Mouse (Mus musculus): ENCODE results near the gene Atp2b4. TPM values are rescaled to one million over a fixed set of nuclear protein-coding genes. Genes with fewer than 3 reads are reported as not detected.

The Atp2b4 gene
- polyA plus RNA-seq, 1 experiment from 2014 or later, result 9.9 TPM

- Histone ChIP-seq H3K27me3 (ENCODE audit: insufficient read depth, low read length) (no peaks in the 10 kb centered on the region), H3K9ac (replicated peaks) (peak within 1 kb of the TSS; percentile 92), H3K27ac (ENCODE audit: low read depth) (peak within 1 kb of the TSS; percentile 96), H3K9me3 (ENCODE audit: low read length) (no peaks in the 10 kb centered on the region), H3K4me1 (ENCODE audit: insufficient read depth) (peaks cover 34% of the 10 kb centered on the region), H3K4me2 (ENCODE audit: low read depth, low read length) (peak within 1 kb of the TSS; percentile 93), H3K4me3 (ENCODE audit: low read depth, low read length) (peak within 1 kb of the TSS; percentile 92), H3K36me3 (replicated peaks; ENCODE audit: insufficient read depth, low read length) (peaks cover 32% of the 10 kb centered on the region)
- TF ChIP-seq CTCF (IDR thresholded peaks at IDR 0.05; ENCODE audit: low read depth) (no peak), EP300 (IDR thresholded peaks at IDR 0.05; ENCODE audit: low read depth) (peak; percentile 38; the same call in 1 of the 2 replicates)
- DNase-seq, result peak; percentile 91
- peak; percentile 99 for ATAC-seq
- WGBS (ENCODE audit: insufficient replicate concordance), result 3% methylated on average over 26 of the region's 26 CpGs
These were observed 139.5 kb downstream of the Atp2b4 start, which contains the start of gene Gm38394 for GRCm38 (mm10) chr1:133661203-133661933. Gene Gm38394, minus strand, starts transcription at chr1:133661318.

GRCm38 (mm10) chr1:133660466-133661202 is 140.2 kb downstream of the Atp2b4 start, which contains the start of gene Zbed6:
Gene Zbed6, minus strand, starts transcription at chr1:133660885.
- H3K27me3 ChIP-seq (ENCODE audit: insufficient read depth, low read length), result no peaks in the 10 kb centered on the region
- under 1% methylated on average over 41 of the region's 41 CpGs for WGBS (ENCODE audit: insufficient replicate concordance)
- H3K9ac ChIP-seq (replicated peaks), result peak within 1 kb of the TSS; percentile 92
- peak within 1 kb of the TSS; percentile 96 for H3K27ac ChIP-seq (ENCODE audit: low read depth)
- peaks cover 32% of the 10 kb centered on the region for H3K36me3 ChIP-seq (replicated peaks; ENCODE audit: insufficient read depth, low read length)
- H3K4me3 ChIP-seq (ENCODE audit: low read depth, low read length), result peak within 1 kb of the TSS; percentile 92
- H3K9me3 ChIP-seq (ENCODE audit: low read length), result no peaks in the 10 kb centered on the region
- TF ChIP-seq EP300 (IDR thresholded peaks at IDR 0.05; ENCODE audit: low read depth), result no peak
- H3K4me2 ChIP-seq (ENCODE audit: low read depth, low read length), result peak within 1 kb of the TSS; percentile 93
- peak; percentile 77 for ATAC-seq
- peaks cover 34% of the 10 kb centered on the region for H3K4me1 ChIP-seq (ENCODE audit: insufficient read depth)
- DNase-seq, result peak; percentile 84

DNA sequence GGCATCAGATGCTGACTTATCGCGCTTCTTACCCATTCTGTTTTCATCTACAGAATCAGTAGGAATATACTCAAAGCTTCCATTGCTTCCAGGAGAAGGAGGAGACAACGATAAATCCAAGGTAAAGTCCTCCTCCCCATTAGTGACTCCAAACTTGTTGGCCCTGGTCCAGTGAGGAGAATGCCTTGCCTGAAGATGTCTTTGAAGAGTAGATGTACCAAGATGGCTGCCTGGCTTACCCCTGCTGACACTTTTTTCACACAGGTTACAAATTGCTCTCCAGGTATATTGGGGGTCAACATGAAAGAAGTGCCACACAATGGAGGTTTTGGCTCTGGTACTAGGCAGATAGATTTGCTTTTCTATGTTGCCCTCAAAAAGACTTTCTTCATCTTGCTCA is 142.0 kb downstream of the Atp2b4 start:
- TF ChIP-seq CTCF (IDR thresholded peaks at IDR 0.05; ENCODE audit: low read depth) (no peak), EP300 (IDR thresholded peaks at IDR 0.05; ENCODE audit: low read depth) (no peak)
- no peaks in the 10 kb centered on the region for H3K27me3 ChIP-seq (ENCODE audit: insufficient read depth, low read length)
- H3K4me3 ChIP-seq (ENCODE audit: low read depth, low read length), result no peak overlapping the region
- no peaks in the 10 kb centered on the region for H3K9me3 ChIP-seq (ENCODE audit: low read length)
- DNase-seq, result no peak
- H3K4me2 ChIP-seq (ENCODE audit: low read depth, low read length), result peak overlapping the region; percentile 93
- H3K9ac ChIP-seq (replicated peaks), result no peak overlapping the region
- H3K4me1 ChIP-seq (ENCODE audit: insufficient read depth), result peaks cover 32% of the 10 kb centered on the region
- no peak overlapping the region for H3K27ac ChIP-seq (ENCODE audit: low read depth)
- peaks cover 36% of the 10 kb centered on the region for H3K36me3 ChIP-seq (replicated peaks; ENCODE audit: insufficient read depth, low read length)
- WGBS (ENCODE audit: insufficient replicate concordance), result 87% methylated on average over 3 of the region's 3 CpGs
- no peak for ATAC-seq

DNA sequence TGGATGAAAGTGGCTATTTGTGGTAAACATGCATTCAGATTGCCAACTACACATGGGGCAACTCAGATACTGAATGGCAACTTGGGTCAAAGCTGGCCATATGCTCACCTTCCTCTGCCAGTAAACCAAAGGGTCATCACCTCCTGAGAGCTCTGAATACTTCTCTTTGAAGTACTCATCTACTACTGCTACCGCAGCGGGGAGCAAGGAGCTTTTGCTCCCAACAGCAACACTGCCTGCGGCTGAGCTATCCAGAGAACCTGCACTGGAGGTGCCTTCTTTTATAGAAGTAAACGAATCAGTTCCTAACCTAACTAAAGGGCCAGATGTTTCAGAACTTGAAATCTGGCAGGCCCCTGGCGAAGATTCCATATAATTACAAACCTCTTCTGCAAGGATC is 144.0 kb downstream of the Atp2b4 start:
- 80% methylated on average over 5 of the region's 5 CpGs for WGBS (ENCODE audit: insufficient replicate concordance)
- no peak for ATAC-seq
- peaks cover 39% of the 10 kb centered on the region for H3K36me3 ChIP-seq (replicated peaks; ENCODE audit: insufficient read depth, low read length)

GRCm38 (mm10) chr1:133653033-133653432 is 147.8 kb downstream of the Atp2b4 start:
- Histone ChIP-seq H3K4me1 (ENCODE audit: insufficient read depth) (peaks cover 15% of the 10 kb centered on the region), H3K9ac (replicated peaks) (no peak overlapping the region), H3K36me3 (replicated peaks; ENCODE audit: insufficient read depth, low read length) (peaks cover 28% of the 10 kb centered on the region), H3K27ac (ENCODE audit: low read depth) (no peak overlapping the region), H3K4me3 (ENCODE audit: low read depth, low read length) (no peak overlapping the region), H3K27me3 (ENCODE audit: insufficient read depth, low read length) (no peaks in the 10 kb centered on the region), H3K9me3 (ENCODE audit: low read length) (no peaks in the 10 kb centered on the region), H3K4me2 (ENCODE audit: low read depth, low read length) (no peak overlapping the region)
- no peak for ATAC-seq
- DNase-seq, result no peak
- WGBS (ENCODE audit: insufficient replicate concordance), result 90% methylated on average over 1 of the region's 1 CpGs
- TF ChIP-seq EP300 (IDR thresholded peaks at IDR 0.05; ENCODE audit: low read depth) (no peak), CTCF (IDR thresholded peaks at IDR 0.05; ENCODE audit: low read depth) (no peak)

More for the DNA sequence above, 144.0 kb downstream of the Atp2b4 start:
- no peaks in the 10 kb centered on the region for H3K9me3 ChIP-seq (ENCODE audit: low read length)
- no peak overlapping the region for H3K4me3 ChIP-seq (ENCODE audit: low read depth, low read length)
- H3K27ac ChIP-seq (ENCODE audit: low read depth), result no peak overlapping the region
- DNase-seq, result no peak
- H3K27me3 ChIP-seq (ENCODE audit: insufficient read depth, low read length), result no peaks in the 10 kb centered on the region
- H3K4me1 ChIP-seq (ENCODE audit: insufficient read depth), result peaks cover 32% of the 10 kb centered on the region
- H3K4me2 ChIP-seq (ENCODE audit: low read depth, low read length), result 0 out of 2 replicates have a peak overlapping the region, but pooled peaks have one; percentile 9
- TF ChIP-seq EP300 (IDR thresholded peaks at IDR 0.05; ENCODE audit: low read depth), result no peak
- no peak for TF ChIP-seq CTCF (IDR thresholded peaks at IDR 0.05; ENCODE audit: low read depth)
- no peak overlapping the region for H3K9ac ChIP-seq (replicated peaks)
